Mouse (Mus musculus): ENCODE measurements around the gene Fxyd4. TPM values are rescaled to one million over a fixed set of nuclear protein-coding genes. Genes with fewer than 3 reads are reported as not detected.

The Fxyd4 gene
- total and polyA plus RNA-seq, 2 experiments from 2014 or later = 0.47 TPM; not detected in 1

- WGBS = 73% methylated on average over 4 of the region's 4 CpGs
- no peaks in the 10 kb centered on the region for H3K36me3 ChIP-seq (ENCODE audit: insufficient read depth)
- no peak for DNase-seq
Measured at GRCm38 (mm10) chr6:117902556-117902955, 34.9 kb downstream of the Fxyd4 start.

GRCm38 (mm10) chr6:117901510-117902402, 35.7 kb downstream of the Fxyd4 start:
- DNase-seq (no peak), ATAC-seq (no peak)
- no peaks in the 10 kb centered on the region for H3K9me3 ChIP-seq (ENCODE audit: low read length)
- no peak overlapping the region for H3K27ac ChIP-seq (ENCODE audit: low read depth, low read length)
- no peak overlapping the region for H3K9ac ChIP-seq
- 68% methylated on average over 9 of the region's 9 CpGs for whole genome bisulfite sequencing
- H3K36me3 ChIP-seq (ENCODE audit: insufficient read depth) = no peaks in the 10 kb centered on the region
- H3K4me1 ChIP-seq (ENCODE audit: insufficient read depth) = no peaks in the 10 kb centered on the region
- H3K27me3 ChIP-seq (ENCODE audit: insufficient read depth, low read length) = no peaks in the 10 kb centered on the region
- H3K4me3 ChIP-seq (ENCODE audit: low read depth, low read length) = no peak overlapping the region
- no peak for TF ChIP-seq CTCF (IDR thresholded peaks at IDR 0.05; ENCODE audit: low read depth)
- no peak overlapping the region for H3K4me2 ChIP-seq (ENCODE audit: low read depth)

More at GRCm38 (mm10) chr6:117902556-117902955, 34.9 kb downstream of the Fxyd4 start:
- no peak overlapping the region for H3K27ac ChIP-seq (ENCODE audit: low read depth, low read length)
- no peak for ATAC-seq
- no peak overlapping the region for H3K4me2 ChIP-seq (ENCODE audit: low read depth)
- no peak for TF ChIP-seq CTCF (IDR thresholded peaks at IDR 0.05; ENCODE audit: low read depth)
- H3K9me3 ChIP-seq (ENCODE audit: low read length) = no peaks in the 10 kb centered on the region
- H3K9ac ChIP-seq = no peak overlapping the region
- no peaks in the 10 kb centered on the region for H3K4me1 ChIP-seq (ENCODE audit: insufficient read depth)
- H3K4me3 ChIP-seq (ENCODE audit: low read depth, low read length) = no peak overlapping the region
- no peaks in the 10 kb centered on the region for H3K27me3 ChIP-seq (ENCODE audit: insufficient read depth, low read length)

GRCm38 (mm10) chr6:117900126-117901080, 37.1 kb downstream of the Fxyd4 start, which contains the start of gene Hnrnpf:
Hnrnpf (plus strand) TSS chr6:117900324.
- WGBS = 83% methylated on average over 17 of the region's 17 CpGs
- Histone ChIP-seq H3K4me2 (ENCODE audit: low read depth) (no peak within 1 kb of the TSS), H3K27ac (ENCODE audit: low read depth, low read length) (no peak within 1 kb of the TSS), H3K27me3 (ENCODE audit: insufficient read depth, low read length) (no peaks in the 10 kb centered on the region), H3K36me3 (ENCODE audit: insufficient read depth) (no peaks in the 10 kb centered on the region), H3K4me3 (ENCODE audit: low read depth, low read length) (no peak within 1 kb of the TSS), H3K4me1 (ENCODE audit: insufficient read depth) (no peaks in the 10 kb centered on the region), H3K9ac (no peak within 1 kb of the TSS), H3K9me3 (ENCODE audit: low read length) (no peaks in the 10 kb centered on the region)
- ATAC-seq = no peak
- DNase-seq = no peak
- TF ChIP-seq CTCF (IDR thresholded peaks at IDR 0.05; ENCODE audit: low read depth) = no peak

- H3K27ac ChIP-seq (ENCODE audit: low read depth, low read length) = no peak overlapping the region
- H3K36me3 ChIP-seq (ENCODE audit: insufficient read depth) = no peaks in the 10 kb centered on the region
- WGBS = 80% methylated on average over 5 of the region's 5 CpGs
- no peaks in the 10 kb centered on the region for H3K9me3 ChIP-seq (ENCODE audit: low read length)
- DNase-seq = no peak
- H3K4me2 ChIP-seq (ENCODE audit: low read depth) = no peak overlapping the region
- H3K27me3 ChIP-seq (ENCODE audit: insufficient read depth, low read length) = no peaks in the 10 kb centered on the region
- ATAC-seq = no peak
- H3K4me3 ChIP-seq (ENCODE audit: low read depth, low read length) = no peak overlapping the region
- H3K4me1 ChIP-seq (ENCODE audit: insufficient read depth) = no peaks in the 10 kb centered on the region
- H3K9ac ChIP-seq = no peak overlapping the region
- no peak for TF ChIP-seq CTCF (IDR thresholded peaks at IDR 0.05; ENCODE audit: low read depth)
Measured at GRCm38 (mm10) chr6:117897800-117898199, 39.7 kb downstream of the Fxyd4 start.

- 83% methylated on average over 2 of the region's 2 CpGs for WGBS
- Histone ChIP-seq H3K4me3 (ENCODE audit: low read depth, low read length) (no peak overlapping the region), H3K4me2 (ENCODE audit: low read depth) (no peak overlapping the region), H3K36me3 (ENCODE audit: insufficient read depth) (no peaks in the 10 kb centered on the region), H3K9me3 (ENCODE audit: low read length) (no peaks in the 10 kb centered on the region), H3K4me1 (ENCODE audit: insufficient read depth) (no peaks in the 10 kb centered on the region), H3K9ac (no peak overlapping the region), H3K27ac (ENCODE audit: low read depth, low read length) (no peak overlapping the region), H3K27me3 (ENCODE audit: insufficient read depth, low read length) (no peaks in the 10 kb centered on the region)
- ATAC-seq = no peak
- no peak for TF ChIP-seq CTCF (IDR thresholded peaks at IDR 0.05; ENCODE audit: low read depth)
- no peak for DNase-seq
Measured at GRCm38 (mm10) chr6:117893435-117893834, 44.1 kb downstream of the Fxyd4 start.

GRCm38 (mm10) chr6:117892386-117892785, 45.1 kb downstream of the Fxyd4 start:
- H3K4me2 ChIP-seq (ENCODE audit: low read depth) = no peak overlapping the region
- H3K9me3 ChIP-seq (ENCODE audit: low read length) = no peaks in the 10 kb centered on the region
- DNase-seq = no peak
- no peak for TF ChIP-seq CTCF (IDR thresholded peaks at IDR 0.05; ENCODE audit: low read depth)
- H3K9ac ChIP-seq = no peak overlapping the region
- no peaks in the 10 kb centered on the region for H3K27me3 ChIP-seq (ENCODE audit: insufficient read depth, low read length)
- no peak overlapping the region for H3K4me3 ChIP-seq (ENCODE audit: low read depth, low read length)
- H3K36me3 ChIP-seq (ENCODE audit: insufficient read depth) = no peaks in the 10 kb centered on the region
- no peaks in the 10 kb centered on the region for H3K4me1 ChIP-seq (ENCODE audit: insufficient read depth)
- WGBS = 68% methylated on average over 3 of the region's 3 CpGs
- no peak for ATAC-seq
- H3K27ac ChIP-seq (ENCODE audit: low read depth, low read length) = no peak overlapping the region

All from forebrain, postnatal 0 days (tissue).